Mouse (Mus musculus): ENCODE results near the gene Filip1. TPM values are rescaled to one million over a fixed set of nuclear protein-coding genes. Genes with fewer than 3 reads are reported as not detected.

Gene Filip1
- polyA plus RNA-seq, 1 experiment from 2014 or later = 3.5 TPM

- Histone ChIP-seq H3K36me3 (replicated peaks; ENCODE audit: control insufficient read depth, insufficient read depth, low read depth, low read length) (no peaks in the 10 kb centered on the region), H3K27me3 (ENCODE audit: control insufficient read depth, insufficient read depth, low read length) (no peaks in the 10 kb centered on the region), H3K4me1 (ENCODE audit: control insufficient read depth, insufficient read depth, low read length) (no peaks in the 10 kb centered on the region), H3K9ac (replicated peaks; ENCODE audit: low read length) (no peak overlapping the region), H3K4me3 (ENCODE audit: low read depth, low read length) (no peak overlapping the region), H3K9me3 (replicated peaks; ENCODE audit: control insufficient read depth, low read length) (no peaks in the 10 kb centered on the region), H3K4me2 (ENCODE audit: low read depth, low read length) (no peak overlapping the region), H3K27ac (replicated peaks; ENCODE audit: low read depth, low read length) (no peak overlapping the region)
- DNase-seq (ENCODE audit: low spot score) = no peak
- no peak for ATAC-seq (replicated peaks; ENCODE audit: insufficient number of reproducible peaks, low FRiP score, low TSS enrichment, low read depth)
Observed at GRCm38 (mm10) chr9:79847099-79847498, 165.6 kb downstream of the Filip1 start.

- no peaks in the 10 kb centered on the region for H3K27me3 ChIP-seq (ENCODE audit: control insufficient read depth, insufficient read depth, low read length)
- no peak overlapping the region for H3K4me3 ChIP-seq (ENCODE audit: low read depth, low read length)
- no peaks in the 10 kb centered on the region for H3K4me1 ChIP-seq (ENCODE audit: control insufficient read depth, insufficient read depth, low read length)
- H3K9ac ChIP-seq (replicated peaks; ENCODE audit: low read length) = no peak overlapping the region
- no peaks in the 10 kb centered on the region for H3K36me3 ChIP-seq (replicated peaks; ENCODE audit: control insufficient read depth, insufficient read depth, low read depth, low read length)
- no peak overlapping the region for H3K27ac ChIP-seq (replicated peaks; ENCODE audit: low read depth, low read length)
- 85% methylated on average over 6 of the region's 6 CpGs for WGBS
- ATAC-seq (replicated peaks; ENCODE audit: insufficient number of reproducible peaks, low FRiP score, low TSS enrichment, low read depth) (no peak), DNase-seq (ENCODE audit: low spot score) (no peak)
- no peaks in the 10 kb centered on the region for H3K9me3 ChIP-seq (replicated peaks; ENCODE audit: control insufficient read depth, low read length)
- no peak overlapping the region for H3K4me2 ChIP-seq (ENCODE audit: low read depth, low read length)
Observed at GRCm38 (mm10) chr9:79842615-79843014, 170.0 kb downstream of the Filip1 start.

GRCm38 (mm10) chr9:79842028-79842427 is 170.6 kb downstream of the Filip1 start:
- Histone ChIP-seq H3K27me3 (ENCODE audit: control insufficient read depth, insufficient read depth, low read length) (no peaks in the 10 kb centered on the region), H3K9ac (replicated peaks; ENCODE audit: low read length) (no peak overlapping the region), H3K4me2 (ENCODE audit: low read depth, low read length) (no peak overlapping the region), H3K36me3 (replicated peaks; ENCODE audit: control insufficient read depth, insufficient read depth, low read depth, low read length) (no peaks in the 10 kb centered on the region), H3K4me1 (ENCODE audit: control insufficient read depth, insufficient read depth, low read length) (no peaks in the 10 kb centered on the region), H3K27ac (replicated peaks; ENCODE audit: low read depth, low read length) (no peak overlapping the region), H3K9me3 (replicated peaks; ENCODE audit: control insufficient read depth, low read length) (no peaks in the 10 kb centered on the region), H3K4me3 (ENCODE audit: low read depth, low read length) (no peak overlapping the region)
- DNase-seq (ENCODE audit: low spot score) (no peak), ATAC-seq (replicated peaks; ENCODE audit: insufficient number of reproducible peaks, low FRiP score, low TSS enrichment, low read depth) (0 out of 2 replicates have a peak, but pooled peaks have one; percentile 29)

GRCm38 (mm10) chr9:79831294-79831693 is 181.4 kb downstream of the Filip1 start:
- DNase-seq (ENCODE audit: low spot score) = no peak
- H3K27ac ChIP-seq (replicated peaks; ENCODE audit: low read depth, low read length) = no peak overlapping the region
- 83% methylated on average over 1 of the region's 1 CpGs for WGBS
- ATAC-seq (replicated peaks; ENCODE audit: insufficient number of reproducible peaks, low FRiP score, low TSS enrichment, low read depth) = peak; percentile 49; the same call in 1 of the 2 replicates
- no peaks in the 10 kb centered on the region for H3K9me3 ChIP-seq (replicated peaks; ENCODE audit: control insufficient read depth, low read length)
- H3K36me3 ChIP-seq (replicated peaks; ENCODE audit: control insufficient read depth, insufficient read depth, low read depth, low read length) = no peaks in the 10 kb centered on the region
- no peaks in the 10 kb centered on the region for H3K27me3 ChIP-seq (ENCODE audit: control insufficient read depth, insufficient read depth, low read length)
- no peak overlapping the region for H3K4me3 ChIP-seq (ENCODE audit: low read depth, low read length)
- H3K4me2 ChIP-seq (ENCODE audit: low read depth, low read length) = no peak overlapping the region
- H3K9ac ChIP-seq (replicated peaks; ENCODE audit: low read length) = no peak overlapping the region
- H3K4me1 ChIP-seq (ENCODE audit: control insufficient read depth, insufficient read depth, low read length) = no peaks in the 10 kb centered on the region

GRCm38 (mm10) chr9:79830874-79831273 is 181.8 kb downstream of the Filip1 start:
- Histone ChIP-seq H3K4me2 (ENCODE audit: low read depth, low read length) (no peak overlapping the region), H3K4me1 (ENCODE audit: control insufficient read depth, insufficient read depth, low read length) (no peaks in the 10 kb centered on the region), H3K36me3 (replicated peaks; ENCODE audit: control insufficient read depth, insufficient read depth, low read depth, low read length) (no peaks in the 10 kb centered on the region), H3K27ac (replicated peaks; ENCODE audit: low read depth, low read length) (no peak overlapping the region), H3K27me3 (ENCODE audit: control insufficient read depth, insufficient read depth, low read length) (no peaks in the 10 kb centered on the region), H3K9ac (replicated peaks; ENCODE audit: low read length) (no peak overlapping the region), H3K9me3 (replicated peaks; ENCODE audit: control insufficient read depth, low read length) (no peaks in the 10 kb centered on the region), H3K4me3 (ENCODE audit: low read depth, low read length) (no peak overlapping the region)
- peak; percentile 93 for ATAC-seq (replicated peaks; ENCODE audit: insufficient number of reproducible peaks, low FRiP score, low TSS enrichment, low read depth)
- no peak for DNase-seq (ENCODE audit: low spot score)
- 34% methylated on average over 4 of the region's 4 CpGs for WGBS

- ATAC-seq (replicated peaks; ENCODE audit: insufficient number of reproducible peaks, low FRiP score, low TSS enrichment, low read depth) (no peak), DNase-seq (ENCODE audit: low spot score) (no peak)
- peak overlapping the region; percentile 5; the same call in 1 of the 2 replicates for H3K4me3 ChIP-seq (ENCODE audit: low read depth, low read length)
Observed at GRCm38 (mm10) chr9:79829842-79830800, 182.5 kb downstream of the Filip1 start.

GRCm38 (mm10) chr9:79827072-79827471 is 185.6 kb downstream of the Filip1 start:
- Histone ChIP-seq H3K27ac (replicated peaks; ENCODE audit: low read depth, low read length) (no peak overlapping the region), H3K27me3 (ENCODE audit: control insufficient read depth, insufficient read depth, low read length) (no peaks in the 10 kb centered on the region), H3K4me1 (ENCODE audit: control insufficient read depth, insufficient read depth, low read length) (no peaks in the 10 kb centered on the region), H3K4me3 (ENCODE audit: low read depth, low read length) (no peak overlapping the region), H3K36me3 (replicated peaks; ENCODE audit: control insufficient read depth, insufficient read depth, low read depth, low read length) (no peaks in the 10 kb centered on the region), H3K9me3 (replicated peaks; ENCODE audit: control insufficient read depth, low read length) (no peaks in the 10 kb centered on the region), H3K4me2 (ENCODE audit: low read depth, low read length) (no peak overlapping the region), H3K9ac (replicated peaks; ENCODE audit: low read length) (no peak overlapping the region)
- DNase-seq (ENCODE audit: low spot score) (no peak), ATAC-seq (replicated peaks; ENCODE audit: insufficient number of reproducible peaks, low FRiP score, low TSS enrichment, low read depth) (no peak)
- 80% methylated on average over 2 of the region's 2 CpGs for WGBS

More at GRCm38 (mm10) chr9:79829842-79830800, 182.5 kb downstream of the Filip1 start:
- Histone ChIP-seq H3K36me3 (replicated peaks; ENCODE audit: control insufficient read depth, insufficient read depth, low read depth, low read length) (no peaks in the 10 kb centered on the region), H3K9me3 (replicated peaks; ENCODE audit: control insufficient read depth, low read length) (no peaks in the 10 kb centered on the region), H3K4me2 (ENCODE audit: low read depth, low read length) (no peak overlapping the region), H3K4me1 (ENCODE audit: control insufficient read depth, insufficient read depth, low read length) (no peaks in the 10 kb centered on the region), H3K27me3 (ENCODE audit: control insufficient read depth, insufficient read depth, low read length) (no peaks in the 10 kb centered on the region), H3K27ac (replicated peaks; ENCODE audit: low read depth, low read length) (no peak overlapping the region), H3K9ac (replicated peaks; ENCODE audit: low read length) (0 out of 2 replicates have a peak overlapping the region, but pooled peaks have one; percentile 9)
- WGBS = 65% methylated on average over 23 of the region's 23 CpGs

GRCm38 (mm10) chr9:79825526-79825925 is 187.1 kb downstream of the Filip1 start:
- Histone ChIP-seq H3K36me3 (replicated peaks; ENCODE audit: control insufficient read depth, insufficient read depth, low read depth, low read length) (no peaks in the 10 kb centered on the region), H3K27me3 (ENCODE audit: control insufficient read depth, insufficient read depth, low read length) (no peaks in the 10 kb centered on the region), H3K9ac (replicated peaks; ENCODE audit: low read length) (no peak overlapping the region), H3K27ac (replicated peaks; ENCODE audit: low read depth, low read length) (no peak overlapping the region), H3K4me3 (ENCODE audit: low read depth, low read length) (no peak overlapping the region), H3K4me1 (ENCODE audit: control insufficient read depth, insufficient read depth, low read length) (no peaks in the 10 kb centered on the region), H3K4me2 (ENCODE audit: low read depth, low read length) (no peak overlapping the region), H3K9me3 (replicated peaks; ENCODE audit: control insufficient read depth, low read length) (no peaks in the 10 kb centered on the region)
- DNase-seq (ENCODE audit: low spot score) (no peak), ATAC-seq (replicated peaks; ENCODE audit: insufficient number of reproducible peaks, low FRiP score, low TSS enrichment, low read depth) (no peak)
- WGBS = 71% methylated on average over 7 of the region's 7 CpGs
